Mouse (Mus musculus): ENCODE measurements at regions not wholly inside any gene's neighbourhood (a gene's known extent, or its start where the extent isn't known, plus 50 kb on each side); places are given as distances from the start of the nearest gene placed in this dataset.

DNA sequence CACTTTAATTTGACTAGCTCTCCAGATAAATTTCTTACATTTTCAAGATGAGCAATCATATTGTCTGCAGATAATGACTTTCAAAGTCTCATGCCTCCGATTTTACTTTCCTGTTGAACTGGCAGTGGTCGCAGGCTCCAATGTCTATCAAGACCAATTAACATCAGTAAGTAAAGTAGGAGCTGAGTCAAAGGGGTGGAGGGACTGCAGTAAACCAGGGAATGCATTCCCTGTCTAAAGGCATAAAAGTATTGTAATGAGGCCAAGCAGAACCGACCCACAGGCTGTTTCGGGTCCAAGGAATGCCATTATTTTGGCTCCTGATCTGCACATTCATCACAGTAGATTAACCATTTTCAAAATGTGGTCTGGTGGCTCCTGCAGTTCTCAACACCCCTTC, 411.0 kb downstream of the Gja1 start:
- peaks cover 6% of the 10 kb centered on the region; the same call in 1 of the 2 replicates for H3K4me1 ChIP-seq
- H3K27me3 ChIP-seq: no peaks in the 10 kb centered on the region
- no peak overlapping the region for H3K4me3 ChIP-seq
- 44% methylated on average over 4 of the region's 4 CpGs for WGBS
- H3K27ac ChIP-seq: no peak overlapping the region
- ATAC-seq (ENCODE audit: insufficient number of reproducible peaks, insufficient read depth, low FRiP score, low TSS enrichment, low read depth): no peak
- no peak overlapping the region for H3K9ac ChIP-seq
- H3K36me3 ChIP-seq: no peaks in the 10 kb centered on the region
- no peaks in the 10 kb centered on the region for H3K9me3 ChIP-seq
- no peak overlapping the region for H3K4me2 ChIP-seq

DNA sequence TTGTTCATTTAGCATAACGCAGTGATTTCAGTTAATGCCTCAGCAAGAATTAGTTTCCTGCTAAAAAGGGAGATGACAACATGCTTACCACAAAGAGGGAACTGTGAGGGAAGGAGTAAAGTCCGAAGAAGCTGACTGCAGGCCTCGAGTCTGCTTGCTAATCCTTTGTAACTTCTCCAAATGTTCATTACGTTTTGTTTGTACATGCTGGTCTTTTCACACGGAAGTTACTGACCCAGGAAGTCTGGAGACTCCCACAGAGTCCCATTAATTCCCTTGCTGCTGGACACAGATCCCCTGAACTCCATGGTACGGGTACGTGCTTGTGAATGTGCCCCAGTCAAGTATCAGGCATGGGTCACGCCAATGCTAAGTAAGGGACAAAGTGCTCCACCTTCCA, 415.9 kb downstream of the Gja1 start:
- H3K9ac ChIP-seq: no peak overlapping the region
- WGBS: 61% methylated on average over 8 of the region's 8 CpGs
- ATAC-seq (ENCODE audit: insufficient number of reproducible peaks, insufficient read depth, low FRiP score, low TSS enrichment, low read depth): no peak
- peaks cover 3% of the 10 kb centered on the region; the same call in 1 of the 2 replicates for H3K4me1 ChIP-seq
- no peak overlapping the region for H3K4me2 ChIP-seq
- no peaks in the 10 kb centered on the region for H3K27me3 ChIP-seq
- no peaks in the 10 kb centered on the region for H3K9me3 ChIP-seq
- H3K36me3 ChIP-seq: no peaks in the 10 kb centered on the region
- no peak overlapping the region for H3K27ac ChIP-seq
- H3K4me3 ChIP-seq: no peak overlapping the region

DNA sequence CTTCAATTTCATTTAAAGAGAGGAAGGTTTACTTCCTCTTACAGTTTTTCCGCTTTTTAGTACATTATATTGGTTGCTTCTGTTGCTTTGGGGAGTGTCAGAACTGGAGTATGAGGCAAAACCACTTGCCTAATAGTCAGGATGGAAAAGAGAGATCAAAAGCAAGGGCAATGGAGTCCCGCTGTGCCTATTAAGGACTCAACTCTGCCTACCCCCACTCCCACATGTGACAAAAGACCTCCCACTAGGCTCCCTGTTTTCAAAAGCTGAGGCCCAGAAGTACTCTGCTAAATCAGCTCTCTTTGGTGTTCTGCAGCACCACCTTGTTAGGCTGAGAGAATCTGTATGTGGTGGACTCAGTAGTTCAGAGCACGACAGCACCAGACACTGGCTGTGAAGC, 418.3 kb downstream of the Gja1 start:
- no peak overlapping the region for H3K4me2 ChIP-seq
- 37% methylated on average over 3 of the region's 3 CpGs for WGBS
- ATAC-seq (ENCODE audit: insufficient number of reproducible peaks, insufficient read depth, low FRiP score, low TSS enrichment, low read depth): no peak
- no peak overlapping the region for H3K4me3 ChIP-seq
- H3K27ac ChIP-seq: no peak overlapping the region
- no peaks in the 10 kb centered on the region for H3K36me3 ChIP-seq
- peaks cover 3% of the 10 kb centered on the region; the same call in 1 of the 2 replicates for H3K4me1 ChIP-seq
- no peaks in the 10 kb centered on the region for H3K27me3 ChIP-seq
- no peaks in the 10 kb centered on the region for H3K9me3 ChIP-seq
- no peak overlapping the region for H3K9ac ChIP-seq

DNA sequence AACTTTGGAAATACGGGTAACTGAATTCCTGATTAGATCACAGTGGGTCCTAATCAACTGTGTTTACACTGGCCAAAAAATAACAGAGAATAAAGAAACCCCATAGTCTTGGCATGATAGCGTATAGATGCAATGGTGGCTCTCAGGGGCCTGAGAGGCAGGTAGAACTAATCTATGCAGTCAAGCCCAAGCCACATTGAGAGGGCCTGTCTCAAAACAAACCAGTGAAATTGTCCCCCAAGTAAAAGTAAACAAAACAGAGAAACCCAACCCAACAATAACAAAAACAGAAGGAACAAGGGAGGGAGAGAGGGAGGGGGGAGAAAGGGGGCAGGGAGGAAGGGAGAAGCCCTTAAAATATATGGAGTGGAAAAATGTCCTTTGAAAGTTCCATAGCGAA, 422.2 kb downstream of the Gja1 start:
- H3K27me3 ChIP-seq: no peaks in the 10 kb centered on the region
- peaks cover 3% of the 10 kb centered on the region; the same call in 1 of the 2 replicates for H3K4me1 ChIP-seq
- H3K9ac ChIP-seq: no peak overlapping the region
- no peak overlapping the region for H3K4me2 ChIP-seq
- WGBS: 63% methylated on average over 3 of the region's 3 CpGs
- H3K4me3 ChIP-seq: no peak overlapping the region
- H3K9me3 ChIP-seq: no peaks in the 10 kb centered on the region
- no peak for ATAC-seq (ENCODE audit: insufficient number of reproducible peaks, insufficient read depth, low FRiP score, low TSS enrichment, low read depth)
- H3K27ac ChIP-seq: no peak overlapping the region
- H3K36me3 ChIP-seq: no peaks in the 10 kb centered on the region

DNA sequence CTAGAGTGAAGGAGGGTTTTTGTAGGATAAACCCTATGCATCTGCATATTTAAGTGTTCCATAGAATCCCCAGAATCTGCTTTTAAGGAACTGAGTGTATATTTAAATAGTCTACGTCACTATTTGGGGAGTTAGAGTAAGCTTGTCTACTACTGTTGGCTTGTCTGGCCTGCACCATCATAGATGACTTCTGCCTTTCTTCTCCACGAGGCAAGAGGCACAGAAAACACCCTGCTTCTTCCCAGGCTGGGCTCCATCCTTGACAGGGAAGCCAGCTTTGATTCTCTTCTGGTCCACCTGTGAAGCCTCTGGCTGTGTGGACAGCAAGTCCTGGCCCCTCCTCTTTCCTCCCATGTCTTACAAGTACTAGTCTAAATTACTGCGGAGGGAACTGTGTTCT, 422.6 kb downstream of the Gja1 start:
- no peak overlapping the region for H3K4me2 ChIP-seq
- H3K27ac ChIP-seq: no peak overlapping the region
- peaks cover 3% of the 10 kb centered on the region; the same call in 1 of the 2 replicates for H3K4me1 ChIP-seq
- no peak overlapping the region for H3K4me3 ChIP-seq
- H3K27me3 ChIP-seq: no peaks in the 10 kb centered on the region
- WGBS: 65% methylated on average over 3 of the region's 3 CpGs
- no peak overlapping the region for H3K9ac ChIP-seq
- no peaks in the 10 kb centered on the region for H3K36me3 ChIP-seq
- no peaks in the 10 kb centered on the region for H3K9me3 ChIP-seq
- no peak for ATAC-seq (ENCODE audit: insufficient number of reproducible peaks, insufficient read depth, low FRiP score, low TSS enrichment, low read depth)

DNA sequence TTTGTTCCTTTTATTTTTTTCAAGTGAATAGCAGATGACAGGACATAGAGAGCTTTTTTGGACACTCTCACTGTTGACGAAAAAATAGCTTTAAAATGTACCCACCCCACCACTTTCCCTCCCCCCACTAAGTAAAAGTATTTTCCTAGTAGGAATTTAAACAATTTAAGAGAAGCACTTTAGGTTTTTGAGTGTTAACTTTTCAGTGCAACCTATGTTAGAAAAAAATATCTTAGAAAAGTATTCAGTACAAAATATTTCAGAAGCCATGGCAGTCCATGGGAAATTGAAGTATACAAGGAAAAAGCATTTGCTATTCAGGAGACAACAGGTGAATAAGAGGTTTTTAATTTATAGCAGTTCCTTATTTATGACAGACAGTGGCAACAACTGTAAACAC, 431.9 kb downstream of the Gja1 start:
- Histone ChIP-seq H3K27me3 (no peaks in the 10 kb centered on the region), H3K9ac (no peak overlapping the region), H3K4me3 (no peak overlapping the region), H3K27ac (no peak overlapping the region), H3K9me3 (no peaks in the 10 kb centered on the region), H3K4me2 (no peak overlapping the region), H3K36me3 (no peaks in the 10 kb centered on the region), H3K4me1 (peaks cover 4% of the 10 kb centered on the region)
- WGBS: 63% methylated on average over 1 of the region's 1 CpGs
- ATAC-seq (ENCODE audit: insufficient number of reproducible peaks, insufficient read depth, low FRiP score, low TSS enrichment, low read depth): no peak

DNA sequence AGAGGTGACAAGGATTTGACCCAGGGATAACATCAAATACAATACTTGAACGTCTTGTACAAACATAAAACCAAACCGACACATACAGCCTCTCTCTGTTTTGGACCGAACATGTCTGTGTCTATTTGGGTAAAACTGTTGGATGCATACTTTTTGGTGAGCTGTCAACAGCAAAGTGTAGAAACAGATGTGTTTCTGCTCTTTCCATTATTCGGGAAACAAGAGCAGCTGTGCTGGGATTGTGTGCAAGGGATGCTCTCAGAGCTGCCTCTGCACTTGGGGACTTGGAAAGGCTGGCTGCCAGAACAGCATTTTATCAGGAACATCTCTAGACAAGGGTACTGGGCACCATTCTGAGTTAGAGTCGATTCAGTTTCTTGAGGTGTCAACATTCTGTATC, 445.0 kb downstream of the Gja1 start:
- H3K36me3 ChIP-seq: no peaks in the 10 kb centered on the region
- ATAC-seq (ENCODE audit: insufficient number of reproducible peaks, insufficient read depth, low FRiP score, low TSS enrichment, low read depth): no peak
- H3K27ac ChIP-seq: peak overlapping the region; percentile 34; the same call in 1 of the 2 replicates

DNA sequence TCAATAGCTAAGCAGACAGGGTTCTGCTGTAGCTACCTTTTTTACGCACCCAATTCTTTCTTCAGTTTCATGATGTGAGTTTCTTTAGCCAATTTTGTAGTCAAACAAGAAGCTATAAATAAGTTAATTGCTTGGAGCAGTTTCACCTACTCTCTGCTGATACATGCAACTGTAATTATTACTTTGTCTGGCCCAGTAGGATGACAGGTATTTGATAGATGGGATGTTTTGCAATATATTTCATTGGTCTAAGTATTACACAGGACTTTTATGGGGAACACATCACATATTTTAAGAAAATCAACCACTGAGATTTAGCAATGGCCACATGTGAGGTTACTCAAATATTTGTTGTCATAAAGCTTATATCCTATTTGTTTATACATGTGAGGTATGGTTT, 454.2 kb downstream of the Gja1 start:
- no peak overlapping the region for H3K27ac ChIP-seq
- H3K36me3 ChIP-seq: no peaks in the 10 kb centered on the region
- ATAC-seq (ENCODE audit: insufficient number of reproducible peaks, insufficient read depth, low FRiP score, low TSS enrichment, low read depth): no peak

More for the DNA sequence above, 445.0 kb downstream of the Gja1 start:
- Histone ChIP-seq H3K4me1 (0 out of 2 replicates have a peak, but pooled peaks cover 3% of the 10 kb centered on the region), H3K27me3 (no peaks in the 10 kb centered on the region), H3K9me3 (no peaks in the 10 kb centered on the region), H3K9ac (no peak overlapping the region), H3K4me3 (no peak overlapping the region), H3K4me2 (no peak overlapping the region)
- 30% methylated on average over 5 of the region's 5 CpGs for WGBS

DNA sequence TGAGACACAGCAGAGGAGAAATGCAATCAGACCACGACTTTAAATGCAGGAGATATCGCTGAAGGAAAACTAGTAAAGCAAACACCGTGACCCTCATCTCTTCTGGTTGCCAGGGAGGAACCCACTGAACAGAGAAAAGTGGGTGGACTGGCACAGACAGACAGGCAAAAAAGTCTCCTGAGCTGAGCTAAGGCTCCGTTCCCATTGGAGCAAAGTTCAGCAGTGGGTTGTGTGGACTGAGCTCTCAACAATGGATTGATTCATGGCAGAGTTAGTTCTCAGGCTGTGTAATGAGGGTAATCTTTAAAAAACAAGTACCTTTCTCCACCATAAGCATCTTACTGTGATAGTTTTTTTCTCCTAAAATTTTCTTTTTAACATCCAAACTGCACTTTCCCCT, 454.8 kb downstream of the Gja1 start:
- WGBS: 83% methylated on average over 4 of the region's 4 CpGs
- H3K9ac ChIP-seq: no peak overlapping the region
- H3K4me3 ChIP-seq: no peak overlapping the region
- no peak overlapping the region for H3K4me2 ChIP-seq
- no peak overlapping the region for H3K27ac ChIP-seq
- H3K27me3 ChIP-seq: no peaks in the 10 kb centered on the region
- no peaks in the 10 kb centered on the region for H3K9me3 ChIP-seq
- H3K4me1 ChIP-seq: no peaks in the 10 kb centered on the region
- H3K36me3 ChIP-seq: no peaks in the 10 kb centered on the region
- no peak for ATAC-seq (ENCODE audit: insufficient number of reproducible peaks, insufficient read depth, low FRiP score, low TSS enrichment, low read depth)

More for the DNA sequence above, 454.2 kb downstream of the Gja1 start:
- Histone ChIP-seq H3K9ac (no peak overlapping the region), H3K4me2 (no peak overlapping the region), H3K4me3 (no peak overlapping the region), H3K4me1 (no peaks in the 10 kb centered on the region), H3K9me3 (no peaks in the 10 kb centered on the region), H3K27me3 (no peaks in the 10 kb centered on the region)
- WGBS: 77% methylated on average over 1 of the region's 1 CpGs

DNA sequence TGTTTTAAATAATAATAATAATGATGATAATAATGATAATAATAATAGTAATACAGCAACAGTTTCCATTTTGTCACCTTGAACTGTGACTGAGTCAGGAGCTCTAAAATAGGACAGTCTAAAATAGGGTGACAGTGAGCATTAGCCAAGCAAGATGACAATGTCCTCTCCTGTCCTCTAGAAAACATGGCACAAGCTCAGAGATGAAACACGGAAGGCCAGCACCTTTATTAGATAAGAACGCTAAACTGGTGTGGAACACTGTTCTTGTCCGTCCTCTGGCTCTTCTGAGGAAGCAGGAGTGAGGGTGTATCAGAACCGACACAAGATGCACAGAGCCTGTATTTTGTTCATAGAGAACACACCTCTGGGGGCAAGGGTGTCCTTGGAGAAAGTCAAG, 459.0 kb downstream of the Gja1 start:
- Histone ChIP-seq H3K27me3 (no peaks in the 10 kb centered on the region), H3K9me3 (no peaks in the 10 kb centered on the region), H3K27ac (no peak overlapping the region), H3K4me3 (no peak overlapping the region), H3K9ac (no peak overlapping the region), H3K36me3 (no peaks in the 10 kb centered on the region), H3K4me2 (no peak overlapping the region), H3K4me1 (peaks cover 11% of the 10 kb centered on the region)
- WGBS: 91% methylated on average over 4 of the region's 4 CpGs
- ATAC-seq (ENCODE audit: insufficient number of reproducible peaks, insufficient read depth, low FRiP score, low TSS enrichment, low read depth): no peak

DNA sequence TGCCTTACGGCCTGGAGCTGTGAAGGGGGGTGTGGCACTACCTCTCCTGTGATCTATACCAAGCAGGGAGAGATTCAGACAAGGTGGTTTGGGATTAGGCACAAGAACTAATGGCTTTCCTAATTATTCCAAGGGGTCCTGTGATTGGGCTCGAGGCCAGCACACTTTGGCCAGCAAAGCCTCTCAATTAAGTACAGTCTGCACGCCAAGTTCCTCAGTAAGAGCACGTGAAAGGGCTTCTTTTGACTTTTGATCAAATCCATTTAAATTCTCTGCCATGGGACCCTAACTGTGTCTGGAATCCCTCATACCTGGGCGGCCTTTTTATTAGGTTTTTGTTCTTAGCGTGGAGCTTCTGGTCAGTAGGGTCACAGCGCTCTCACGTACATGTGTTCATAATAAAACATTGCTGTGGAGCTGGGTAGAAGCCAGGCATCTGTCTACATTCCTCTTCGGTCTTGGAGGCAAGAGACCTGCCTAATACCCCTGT, 461.9 kb downstream of the Gja1 start:
- Histone ChIP-seq H3K27me3 (no peaks in the 10 kb centered on the region), H3K9me3 (no peaks in the 10 kb centered on the region), H3K4me1 (peaks cover 21% of the 10 kb centered on the region), H3K27ac (no peak overlapping the region; the same call in 1 of the 2 replicates), H3K36me3 (no peaks in the 10 kb centered on the region), H3K9ac (no peak overlapping the region), H3K4me2 (no peak overlapping the region), H3K4me3 (no peak overlapping the region)
- ATAC-seq (ENCODE audit: insufficient number of reproducible peaks, insufficient read depth, low FRiP score, low TSS enrichment, low read depth): no peak
- WGBS: 28% methylated on average over 9 of the region's 9 CpGs

DNA sequence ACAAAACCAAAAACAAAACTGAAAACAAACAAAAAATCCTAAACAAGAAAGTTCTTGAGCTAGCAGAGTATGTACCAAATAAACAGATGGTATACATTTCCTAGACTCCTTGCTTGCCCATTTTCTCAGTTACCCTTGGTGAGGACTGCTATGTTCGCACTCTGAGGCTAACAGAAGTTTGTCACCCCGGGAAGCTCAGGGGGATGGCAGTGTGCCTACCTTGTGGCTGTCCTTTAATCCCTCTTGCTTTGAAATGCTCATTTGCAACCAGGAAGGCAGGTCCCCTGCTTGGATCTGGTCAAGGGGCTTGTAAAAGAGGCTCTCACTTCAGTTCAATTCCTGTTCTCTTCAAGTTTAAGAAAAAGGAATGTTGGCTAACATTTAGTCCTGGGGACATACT, 462.4 kb downstream of the Gja1 start:
- ATAC-seq (ENCODE audit: insufficient number of reproducible peaks, insufficient read depth, low FRiP score, low TSS enrichment, low read depth): no peak
- no peak overlapping the region for H3K4me3 ChIP-seq
- H3K36me3 ChIP-seq: no peaks in the 10 kb centered on the region
- no peak overlapping the region for H3K9ac ChIP-seq
- no peak overlapping the region; the same call in 1 of the 2 replicates for H3K27ac ChIP-seq
- H3K4me1 ChIP-seq: peaks cover 21% of the 10 kb centered on the region
- H3K9me3 ChIP-seq: no peaks in the 10 kb centered on the region
- no peaks in the 10 kb centered on the region for H3K27me3 ChIP-seq
- no peak overlapping the region for H3K4me2 ChIP-seq
- WGBS: 29% methylated on average over 2 of the region's 2 CpGs

DNA sequence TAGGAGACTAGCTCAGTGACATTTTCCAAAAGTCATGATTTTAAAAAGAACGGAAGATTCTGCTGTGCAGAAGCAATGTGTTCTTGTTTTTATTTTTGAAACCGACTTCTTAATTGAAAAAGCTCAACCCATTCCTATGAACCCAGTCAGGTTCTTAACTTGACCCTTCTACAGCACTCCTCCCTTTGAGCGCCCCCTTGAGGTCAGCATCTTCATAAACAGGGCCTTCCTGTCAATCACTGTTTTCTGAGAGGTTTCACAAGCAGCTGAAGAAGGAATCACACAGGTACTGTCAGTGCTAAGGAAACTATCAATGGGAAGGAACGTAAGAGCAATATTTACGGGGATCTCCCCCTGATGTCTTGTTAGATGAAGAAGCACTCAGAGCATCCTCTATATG, 463.6 kb downstream of the Gja1 start:
- Histone ChIP-seq H3K9ac (no peak overlapping the region), H3K27me3 (no peaks in the 10 kb centered on the region), H3K4me3 (no peak overlapping the region), H3K4me1 (peaks cover 21% of the 10 kb centered on the region), H3K27ac (no peak overlapping the region), H3K9me3 (no peaks in the 10 kb centered on the region), H3K4me2 (no peak overlapping the region), H3K36me3 (no peaks in the 10 kb centered on the region)
- WGBS: 62% methylated on average over 5 of the region's 5 CpGs
- no peak for ATAC-seq (ENCODE audit: insufficient number of reproducible peaks, insufficient read depth, low FRiP score, low TSS enrichment, low read depth)
